Mouse (Mus musculus): ENCODE results near the gene Snrnp25.

The Snrnp25 gene

GRCm38 (mm10) chr11:32247068-32247467 is 41.9 kb downstream of the Snrnp25 start:
- no peak for DNase-seq

- DNase-seq: no peak
Measured at GRCm38 (mm10) chr11:32248350-32248749, 43.1 kb downstream of the Snrnp25 start.

GRCm38 (mm10) chr11:32250880-32251763 is 45.9 kb downstream of the Snrnp25 start:
- no peak for DNase-seq

- no peak for DNase-seq
Measured at GRCm38 (mm10) chr11:32253121-32253520, 47.9 kb downstream of the Snrnp25 start.

- DNase-seq: no peak
Measured at GRCm38 (mm10) chr11:32256146-32256545, 50.9 kb downstream of the Snrnp25 start.

GRCm38 (mm10) chr11:32256566-32256965 is 51.4 kb downstream of the Snrnp25 start:
- DNase-seq: no peak
